Mouse (Mus musculus) heart, postnatal 0 days (tissue): ENCODE measurements around the gene Ephb6. TPM values are rescaled to one million over a fixed set of nuclear protein-coding genes. Genes with fewer than 3 reads are reported as not detected.
A peak's percentile ranks its signal among the peaks of the same experiment; 100 is the strongest.

Source experiments
- ATAC-seq: fragments of 200-750 bp; cut with Nextera tagmentation; 2 replicates; pipeline ENCODE4 v1.8.0; 2017; ENCODE audit warnings: low read depth, moderate number of reproducible peaks, moderate library complexity; ENCODE audit not compliant: insufficient read depth
- DNase-seq: peaks from one replicate; pipeline ENCODE4 v3.0.0-alpha.2; 2016; ENCODE audit warnings: low spot score
- H3K27ac ChIP-seq: fragments of 300-500 bp; sonication (generic); 2 replicates; pipeline ENCODE4 v1.5.1; 2014; ENCODE audit warnings: low read depth, mild to moderate bottlenecking
- H3K27me3 ChIP-seq: fragments of 300-500 bp; sonication (generic); 2 replicates; pipeline ENCODE4 v1.6.1; 2014; ENCODE audit warnings: low read length, mixed read lengths; ENCODE audit not compliant: control insufficient read depth, insufficient read depth
- H3K36me3 ChIP-seq: fragments of 300-500 bp; sonication (generic); replicated peaks from 2 replicates; pipeline ENCODE4 v1.6.1; 2014; ENCODE audit warnings: low read length, mixed read lengths; ENCODE audit not compliant: control insufficient read depth, insufficient read depth
- H3K4me1 ChIP-seq: fragments of 300-500 bp; sonication (generic); 2 replicates; pipeline ENCODE4 v1.6.1; 2014; ENCODE audit warnings: antibody characterized with exemption; ENCODE audit not compliant: control insufficient read depth, insufficient read depth
- H3K4me2 ChIP-seq: fragments of 300-500 bp; sonication (generic); 2 replicates; pipeline ENCODE4 v1.6.1; 2014; ENCODE audit warnings: low read depth, mild to moderate bottlenecking, low read length, moderate library complexity
- H3K4me3 ChIP-seq: fragments of 300-500 bp; sonication (generic); 2 replicates; pipeline ENCODE4 v1.5.1; 2014; ENCODE audit warnings: low read depth, low read length
- H3K9ac ChIP-seq: fragments of 300-500 bp; sonication (generic); replicated peaks from 2 replicates; pipeline ENCODE4 v1.6.1; 2014; ENCODE audit warnings: low read depth, low read length, mixed read lengths
- H3K9me3 ChIP-seq: fragments of 300-500 bp; sonication (generic); replicated peaks from 2 replicates; pipeline ENCODE4 v1.6.1; 2016; ENCODE audit warnings: low read length; ENCODE audit not compliant: control insufficient read depth
- CTCF ChIP-seq: IDR thresholded peaks from 2 replicates; pipeline ENCODE4 v1.5.1; 2016; ENCODE audit warnings: antibody characterized with exemption, control low read depth, low read depth
- EP300 ChIP-seq: IDR thresholded peaks from 2 replicates; pipeline ENCODE4 v1.6.1; 2016; ENCODE audit warnings: antibody characterized with exemption, low read depth
- WGBS: fragments of 180-500 bp; shearing (Covaris S2); extraction: QIAGEN DNeasy Blood & Tissue Kit; methylation state at CpG from one replicate; pipeline ENCODE4 v1.1.7; 2014; 5-methylcytosine and 5-hydroxymethylcytosine counted together
- polyA plus RNA-seq: library from polyadenylated mRNA; unstranded; fragments of >200 nt; fragmentation: Nextera tagmentation; extraction: Ambion mirVana; gene quantifications from 2 replicates; pipeline ENCODE4 v1.2.1, GENCODE M21; 2015
- total RNA-seq: library from RNA; depleted of rRNA; stranded (reverse); fragments of >200 nt; gene quantifications from 2 replicates; pipeline ENCODE4 v1.2.3, GENCODE M21; 2014; ENCODE audit warnings: low replicate concordance; rRNA removed

The Ephb6 gene
- total and polyA plus RNA-seq, 2 experiments from 2014 or later = 1.8 to 2.1 TPM

DNA sequence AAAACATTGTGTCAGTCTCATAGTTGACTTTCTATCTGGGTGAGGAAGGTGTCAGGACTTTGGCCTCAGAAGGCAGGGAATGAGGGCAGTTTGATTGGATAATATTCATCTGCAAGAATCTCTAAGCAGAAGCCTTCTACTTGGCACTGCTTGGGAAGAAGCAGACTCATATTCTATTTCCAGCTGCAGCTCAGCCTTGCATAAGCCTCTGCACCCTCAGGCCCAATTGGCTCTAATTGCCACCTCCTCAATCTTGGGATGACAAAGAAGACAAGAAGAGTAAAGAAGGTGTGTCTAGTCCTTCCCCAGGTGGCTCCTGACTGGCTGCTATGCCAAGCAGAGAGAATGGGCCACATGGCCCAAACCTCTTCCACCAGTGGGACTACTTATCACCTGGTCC is 41.4 kb downstream of the Ephb6 start:
- H3K9ac ChIP-seq = no peak overlapping the region
- TF ChIP-seq EP300 (no peak), CTCF (no peak)
- ATAC-seq = no peak
- no peak overlapping the region for H3K4me2 ChIP-seq
- no peak overlapping the region for H3K27ac ChIP-seq
- H3K36me3 ChIP-seq = no peaks in the 10 kb centered on the region
- no peak overlapping the region for H3K4me3 ChIP-seq
- no peaks in the 10 kb centered on the region for H3K4me1 ChIP-seq
- no peaks in the 10 kb centered on the region for H3K27me3 ChIP-seq
- DNase-seq = no peak
- no peaks in the 10 kb centered on the region for H3K9me3 ChIP-seq

DNA sequence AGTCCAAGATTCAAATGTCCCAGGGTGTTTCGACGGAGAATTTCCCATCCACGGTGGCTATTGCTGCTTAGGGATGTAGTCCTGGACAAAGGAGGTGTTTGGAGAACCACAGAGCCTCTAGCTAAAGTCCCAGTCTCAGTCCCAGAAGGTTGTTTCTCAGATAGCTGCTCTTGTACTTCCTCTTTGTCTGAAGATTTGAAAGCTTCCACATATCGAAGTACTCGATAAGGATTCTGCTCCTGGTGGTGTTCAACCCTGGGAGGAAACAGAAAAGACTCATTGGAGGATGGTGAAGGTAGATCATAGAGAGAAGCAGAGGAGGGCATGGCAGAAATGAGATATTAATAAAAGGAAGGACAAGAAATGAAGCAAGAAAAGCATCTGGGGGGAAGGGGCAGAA is 47.9 kb downstream of the Ephb6 start:
- ATAC-seq = no peak
- no peak for TF ChIP-seq EP300
- no peak for TF ChIP-seq CTCF
- DNase-seq = no peak

DNA sequence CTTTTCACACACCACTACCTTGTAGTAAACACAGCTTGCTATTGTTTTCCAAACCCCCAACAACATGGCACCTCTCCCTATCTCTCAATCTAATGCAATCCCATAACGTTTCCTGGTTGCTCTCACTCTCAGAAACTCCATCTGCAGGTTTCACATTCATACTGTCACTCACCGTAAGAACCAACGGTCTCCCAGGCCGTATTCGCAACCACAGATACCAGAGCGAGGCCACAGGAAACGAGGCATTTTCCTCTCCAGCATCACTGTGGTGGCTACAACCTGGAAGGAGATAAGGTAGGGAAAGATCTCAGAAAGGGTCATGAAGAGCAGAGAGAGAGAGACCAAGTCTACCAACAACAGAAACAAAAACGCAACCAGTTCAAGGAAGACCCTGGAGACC is 49.4 kb downstream of the Ephb6 start:
- Histone ChIP-seq H3K27me3 (no peaks in the 10 kb centered on the region), H3K27ac (no peak overlapping the region), H3K4me1 (no peaks in the 10 kb centered on the region), H3K9ac (no peak overlapping the region), H3K9me3 (no peaks in the 10 kb centered on the region), H3K4me2 (no peak overlapping the region), H3K4me3 (no peak overlapping the region), H3K36me3 (no peaks in the 10 kb centered on the region)
- WGBS = 61% methylated on average over 8 of the region's 8 CpGs
- DNase-seq (no peak), ATAC-seq (no peak)
- TF ChIP-seq CTCF (no peak), EP300 (no peak)

More for the DNA sequence above, 47.9 kb downstream of the Ephb6 start:
- no peak overlapping the region for H3K4me2 ChIP-seq
- no peak overlapping the region for H3K4me3 ChIP-seq
- H3K9me3 ChIP-seq = no peaks in the 10 kb centered on the region
- H3K4me1 ChIP-seq = no peaks in the 10 kb centered on the region
- no peak overlapping the region for H3K27ac ChIP-seq
- WGBS = 74% methylated on average over 5 of the region's 5 CpGs
- no peak overlapping the region for H3K9ac ChIP-seq
- no peaks in the 10 kb centered on the region for H3K27me3 ChIP-seq
- no peaks in the 10 kb centered on the region for H3K36me3 ChIP-seq

DNA sequence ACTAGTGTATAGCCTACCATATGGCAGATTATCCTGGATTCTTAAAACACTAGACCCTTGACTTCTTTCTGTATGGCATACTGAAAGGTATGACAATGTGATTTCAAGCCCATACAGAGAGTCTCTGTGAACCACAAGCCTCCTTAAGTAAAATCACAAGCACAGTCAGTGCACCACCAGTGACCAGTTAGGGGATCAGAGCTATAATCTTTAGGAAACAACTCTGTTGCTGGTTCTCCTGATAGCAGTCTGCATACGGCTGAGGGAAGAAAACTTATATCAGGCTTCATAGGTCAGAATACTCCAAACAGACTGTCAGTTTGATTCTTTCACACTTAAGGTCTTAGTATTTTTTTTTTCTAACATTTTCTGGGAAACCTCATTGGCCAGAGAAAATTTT is 53.2 kb downstream of the Ephb6 start:
- no peak overlapping the region for H3K27ac ChIP-seq
- ATAC-seq (no peak), DNase-seq (no peak)
- no peak overlapping the region for H3K9ac ChIP-seq
- no peaks in the 10 kb centered on the region for H3K27me3 ChIP-seq
- no peak overlapping the region for H3K4me2 ChIP-seq
- no peaks in the 10 kb centered on the region for H3K36me3 ChIP-seq
- no peaks in the 10 kb centered on the region for H3K9me3 ChIP-seq
- no peak overlapping the region for H3K4me3 ChIP-seq
- 59% methylated on average over 1 of the region's 1 CpGs for WGBS
- TF ChIP-seq EP300 (no peak), CTCF (no peak)
- H3K4me1 ChIP-seq = no peaks in the 10 kb centered on the region

DNA sequence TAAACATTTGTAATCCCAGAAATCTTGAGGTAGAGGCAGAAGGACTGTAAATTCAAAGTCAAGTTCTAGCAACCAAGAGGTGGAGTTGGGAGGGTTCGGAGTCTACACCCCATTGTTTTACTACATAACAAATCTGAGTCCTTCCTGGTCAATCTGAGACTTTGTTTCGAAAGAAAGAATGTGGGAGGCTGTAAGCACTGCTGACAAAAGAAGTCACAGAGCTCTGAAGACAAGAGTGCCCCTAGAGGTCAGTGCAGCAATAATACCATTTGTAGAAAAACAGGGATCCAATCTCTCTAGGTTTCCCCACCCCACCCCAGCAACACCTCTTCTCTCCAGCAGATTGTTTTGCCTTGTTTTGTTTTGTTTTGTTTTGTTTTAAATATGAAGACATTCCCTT is 57.0 kb downstream of the Ephb6 start:
- H3K4me2 ChIP-seq = no peak overlapping the region
- no peak overlapping the region for H3K4me3 ChIP-seq
- H3K36me3 ChIP-seq = no peaks in the 10 kb centered on the region
- H3K9me3 ChIP-seq = no peaks in the 10 kb centered on the region
- H3K9ac ChIP-seq = no peak overlapping the region
- DNase-seq (no peak), ATAC-seq (no peak)
- 24% methylated on average over 2 of the region's 2 CpGs for WGBS
- H3K27ac ChIP-seq = no peak overlapping the region
- TF ChIP-seq CTCF (peak; percentile 22; the same call in 1 of the 2 replicates), EP300 (no peak)
- H3K4me1 ChIP-seq = no peaks in the 10 kb centered on the region
- H3K27me3 ChIP-seq = no peaks in the 10 kb centered on the region

Other genes starting within 250 kb of the Ephb6 start
- gene Prss3, start 227.8 kb upstream of the Ephb6 start, total RNA-seq = not detected in 2 replicates
- gene Prss3, start 227.8 kb upstream of the Ephb6 start, polyA plus RNA-seq = not detected in 2 replicates
- not detected in 2 replicates for gene Gm5771, start 213.1 kb upstream of the Ephb6 start, total RNA-seq
- not detected in 2 replicates for gene Gm5771, start 213.1 kb upstream of the Ephb6 start, polyA plus RNA-seq
- not detected in 2 replicates for gene Gm10334, start 159.3 kb upstream of the Ephb6 start, total RNA-seq
- gene Gm10334, start 159.3 kb upstream of the Ephb6 start, polyA plus RNA-seq = not detected in 2 replicates
- not detected in 2 replicates for gene Prss1, start 146.6 kb upstream of the Ephb6 start, total RNA-seq
- gene Prss1, start 146.6 kb upstream of the Ephb6 start, polyA plus RNA-seq = not detected in 2 replicates
- not detected in 2 replicates for gene Prss2, start 83.7 kb upstream of the Ephb6 start, total RNA-seq
- not detected in 2 replicates for gene Prss2, start 83.7 kb upstream of the Ephb6 start, polyA plus RNA-seq
- not detected in 2 replicates for gene Trpv6, start 30.9 kb downstream of the Ephb6 start, total RNA-seq
- not detected in 2 replicates for gene Trpv6, start 30.9 kb downstream of the Ephb6 start, polyA plus RNA-seq
- not detected in 2 replicates for gene Trpv5, start 75.3 kb downstream of the Ephb6 start, total RNA-seq
- gene Trpv5, start 75.3 kb downstream of the Ephb6 start, polyA plus RNA-seq = not detected in 2 replicates
- not detected in 2 replicates for gene Llcfc1, start 78.9 kb downstream of the Ephb6 start, total RNA-seq
- not detected in 2 replicates for gene Llcfc1, start 78.9 kb downstream of the Ephb6 start, polyA plus RNA-seq
- 0.12 and 2.1 TPM in 2 replicates for gene Kel, start 98.9 kb downstream of the Ephb6 start, total RNA-seq
- gene Kel, start 98.9 kb downstream of the Ephb6 start, polyA plus RNA-seq = 0.14 and 0.18 TPM in 2 replicates
- gene Olfr459, start 169.7 kb downstream of the Ephb6 start, total RNA-seq = not detected in 2 replicates
- not detected in 2 replicates for gene Olfr459, start 169.7 kb downstream of the Ephb6 start, polyA plus RNA-seq
- not detected in 2 replicates for gene Pip, start 242.1 kb downstream of the Ephb6 start, total RNA-seq
- gene Pip, start 242.1 kb downstream of the Ephb6 start, polyA plus RNA-seq = not detected in 2 replicates
- not detected in 2 replicates for gene Sval2, start 247.5 kb downstream of the Ephb6 start, total RNA-seq
- not detected in 2 replicates for gene Sval2, start 247.5 kb downstream of the Ephb6 start, polyA plus RNA-seq